Comparison of ENCODE assay signal across 7 mouse cellular contexts in the genomic region with DNA sequence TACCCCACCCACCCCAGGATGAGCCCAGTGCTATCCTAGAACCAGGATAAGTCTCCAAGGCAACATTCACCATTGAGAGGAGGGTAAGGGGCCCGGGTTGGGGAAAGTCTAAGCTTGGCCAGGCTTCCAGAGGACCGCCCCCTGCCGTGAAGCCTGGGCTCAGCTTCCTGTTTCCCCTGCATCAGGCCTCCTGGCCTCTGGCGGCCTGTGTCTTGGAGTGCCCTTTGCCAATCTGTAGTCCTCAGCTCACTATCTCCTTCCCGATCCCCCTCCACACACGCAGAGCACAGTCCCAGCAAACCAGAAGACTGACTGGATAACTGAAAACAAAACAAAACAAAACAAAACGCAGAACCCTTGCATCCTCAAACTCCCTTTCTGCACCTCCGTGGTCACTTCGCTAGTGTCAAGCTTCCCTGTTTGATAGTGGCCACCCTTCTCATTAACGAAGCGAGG. TPM values are rescaled to one million over a fixed set of nuclear protein-coding genes. Genes with fewer than 3 reads are reported as not detected.
DNase-seq lines count a peak whose midpoint lies in the region; ATAC-seq and TF ChIP-seq lines count a peak whose summit lies in the region.

Clic1 (plus strand) TSS at position 406 of the 456 bp plus-strand sequence.

- peaks cover 60% of the 10 kb centered on the region for H3K4me1 ChIP-seq in embryonic facial prominence, embryonic 15.5 days
- H3K4me1 ChIP-seq in heart, postnatal 0 days (ENCODE audit: control insufficient read depth, insufficient read depth): peaks cover 33% of the 10 kb centered on the region
- H3K4me1 ChIP-seq in stomach, embryonic 15.5 days: peaks cover 44% of the 10 kb centered on the region

- in situ Hi-C loops in Patski (cut with MboI; ENCODE audit: low pct_unique_long_range_greater_than_20kb): no loop called here

- H3K36me3 ChIP-seq in embryonic facial prominence, embryonic 15.5 days: peaks cover 22% of the 10 kb centered on the region
- H3K36me3 ChIP-seq in heart, postnatal 0 days (replicated peaks; ENCODE audit: control insufficient read depth, insufficient read depth, low read length): peaks cover 22% of the 10 kb centered on the region
- peaks cover 14% of the 10 kb centered on the region for H3K36me3 ChIP-seq in stomach, embryonic 15.5 days

- TF ChIP-seq CTCF in Patski (IDR thresholded peaks at IDR 0.05): no peak
- TF ChIP-seq CTCF in heart, postnatal 0 days (IDR thresholded peaks at IDR 0.05; ENCODE audit: low read depth): peak; percentile 31

- H3K9me3 ChIP-seq in embryonic facial prominence, embryonic 15.5 days (replicated peaks): no peaks in the 10 kb centered on the region
- no peaks in the 10 kb centered on the region for H3K9me3 ChIP-seq in heart, postnatal 0 days (replicated peaks; ENCODE audit: control insufficient read depth, low read length)
- no peaks in the 10 kb centered on the region for H3K9me3 ChIP-seq in stomach, embryonic 15.5 days

- 1% methylated on average over 11 of the region's 11 CpGs for WGBS in embryonic facial prominence, embryonic 15.5 days
- WGBS in heart, postnatal 0 days: under 1% methylated on average over 11 of the region's 11 CpGs
- under 1% methylated on average over 11 of the region's 11 CpGs for WGBS in stomach, embryonic 15.5 days

- peak within 1 kb of the TSS; percentile 78 for H3K9ac ChIP-seq in embryonic facial prominence, embryonic 15.5 days
- peak within 1 kb of the TSS; percentile 90 for H3K9ac ChIP-seq in heart, postnatal 0 days (replicated peaks; ENCODE audit: low read depth, low read length)
- peak within 1 kb of the TSS; percentile 70 for H3K9ac ChIP-seq in stomach, embryonic 15.5 days

- H3K4me2 ChIP-seq in embryonic facial prominence, embryonic 15.5 days (replicated peaks): peak within 1 kb of the TSS; percentile 87
- peak within 1 kb of the TSS; percentile 92 for H3K4me2 ChIP-seq in heart, postnatal 0 days (ENCODE audit: low read depth, low read length)
- H3K4me2 ChIP-seq in stomach, embryonic 15.5 days: peak within 1 kb of the TSS; percentile 80

- H3K4me3 ChIP-seq in embryonic facial prominence, embryonic 15.5 days (replicated peaks): peak within 1 kb of the TSS; percentile 62
- H3K4me3 ChIP-seq in heart, postnatal 0 days (ENCODE audit: low read depth, low read length): peak within 1 kb of the TSS; percentile 80
- peak within 1 kb of the TSS; percentile 65 for H3K4me3 ChIP-seq in stomach, embryonic 15.5 days (replicated peaks)

- H3K27me3 ChIP-seq in Patski: no peaks in the 10 kb centered on the region
- no peaks in the 10 kb centered on the region for H3K27me3 ChIP-seq in embryonic facial prominence, embryonic 15.5 days
- no peaks in the 10 kb centered on the region for H3K27me3 ChIP-seq in heart, postnatal 0 days (ENCODE audit: control insufficient read depth, insufficient read depth, low read length)
- H3K27me3 ChIP-seq in stomach, embryonic 15.5 days (replicated peaks): no peaks in the 10 kb centered on the region

- CTCF ChIA-PET in Patski (lab: Charles Lee): interaction anchor here (0.6 to 1.9 kb wide), 3 partner anchors 20 to 40 kb away, joined by 3 to 6 read pairs (median 3); no protein-coding TSS in a partner anchor

- DNase-seq in Patski (ENCODE audit: low read depth, low spot score): no peak
- DNase-seq in heart, postnatal 0 days (ENCODE audit: low spot score): peak; percentile 70
- DNase-seq in kidney, postnatal 36 days: peak; percentile 54 to 74

- peak within 1 kb of the TSS; percentile 99 for H3K27ac ChIP-seq in embryonic facial prominence, embryonic 15.5 days (replicated peaks)
- H3K27ac ChIP-seq in heart, postnatal 0 days (ENCODE audit: low read depth): peak within 1 kb of the TSS; percentile 98
- H3K27ac ChIP-seq in stomach, embryonic 15.5 days: peak within 1 kb of the TSS; percentile 98

- POLR2A ChIA-PET in Patski (lab: Charles Lee): interaction anchor here (0.7 to 1.2 kb wide), 4 partner anchors 9 to 49 kb away, joined by 3 to 4 read pairs (median 3); partner anchors contain the start of gene Ddah2

- TF ChIP-seq EP300 in heart, postnatal 0 days (IDR thresholded peaks at IDR 0.05; ENCODE audit: low read depth): no peak

- ATAC-seq in CD4-positive, CD25-positive, alpha-beta regulatory T cell, adult 4 months: no peak
- no peak for ATAC-seq in Patski
- ATAC-seq in embryonic facial prominence, embryonic 15.5 days (ENCODE audit: insufficient number of reproducible peaks, low FRiP score, low TSS enrichment, low read depth): peak; percentile 22
- ATAC-seq in heart, postnatal 0 days (ENCODE audit: insufficient read depth, low read depth): peak; percentile 11
- peak; percentile 18 for ATAC-seq in megakaryocyte progenitor cell, adult 5-6 weeks (replicated peaks; ENCODE audit: poor library complexity)
- 0 out of 2 replicates have a peak, but pooled peaks have one; percentile 3 for ATAC-seq in stomach, embryonic 15.5 days (ENCODE audit: insufficient read depth, low FRiP score, low read depth)

RNA-seq across cellular contexts. Expression of gene Clic1, which starts in this region (rescaled TPM):
- polyA plus RNA-seq in CD4-positive, CD25-positive, alpha-beta regulatory T cell, adult 4 months (2017; shearing (Covaris generic)): 100 to 1,000 TPM; 490 to 619 TPM
- polyA plus RNA-seq in Patski (2021): 671 TPM
- 324 and 329 TPM in 2 replicates for polyA plus RNA-seq in embryonic facial prominence, embryonic 15.5 days (2015; fragmentation: Nextera tagmentation; extraction: Ambion mirVana)
- 194 and 223 TPM in 2 replicates for total RNA-seq in heart, postnatal 0 days (2014; rRNA removed; ENCODE audit: low replicate concordance)
- polyA plus RNA-seq in heart, postnatal 0 days (2015; fragmentation: Nextera tagmentation; extraction: Ambion mirVana): 203 and 205 TPM in 2 replicates
- 209 and 248 TPM in 2 replicates for total RNA-seq in megakaryocyte progenitor cell, adult 5-6 weeks (2015)
- total RNA-seq in megakaryocyte progenitor cell, adult 5-6 weeks (2017): 225 and 254 TPM in 2 replicates
- 361 and 363 TPM in 2 replicates for polyA plus RNA-seq in stomach, embryonic 15.5 days (2015; fragmentation: Nextera tagmentation; extraction: Ambion mirVana)

Comparison
In these comparisons a context has a peak if more than half of its experiments do, and no peak if none do; other contexts are left out.
1. ATAC-seq: peak in embryonic facial prominence, embryonic 15.5 days (single experiment), heart, postnatal 0 days (single experiment), megakaryocyte progenitor cell, adult 5-6 weeks (single experiment) and stomach, embryonic 15.5 days (single experiment); none in CD4-positive, CD25-positive, alpha-beta regulatory T cell, adult 4 months (single experiment) and Patski (single experiment).
2. Peak in every context shown above with its lines, with median percentiles within 50 percentile points of each other: H3K27ac ChIP-seq, H3K4me2 ChIP-seq, H3K4me3 ChIP-seq and H3K9ac ChIP-seq.